Mouse (Mus musculus) liver, adult 2 months (tissue): Measurements from ENCODE around the gene Strbp.

Experiments
- CTCF ChIP-seq: fragments of 200-500 bp; IDR thresholded peaks from 2 replicates; pipeline ENCODE4 v1.5.1; 2011; ENCODE audit warnings: low read depth, low read length, control low read depth
- POLR2A ChIP-seq: fragments of 200-500 bp; IDR thresholded peaks from 2 replicates; pipeline ENCODE4 v1.6.1; 2011; ENCODE audit warnings: low read length, control low read depth; ENCODE audit not compliant: insufficient read depth; ENCODE audit errors: extremely low read depth

GRCm38 (mm10) chr2:37687031-37687430 lies 16.6 kb downstream of the Strbp start:
- TF ChIP-seq CTCF (no peak), POLR2A (no peak)
